Mouse (Mus musculus): ENCODE measurements around the gene Wdr73. TPM values are rescaled to one million over a fixed set of nuclear protein-coding genes. Genes with fewer than 3 reads are reported as not detected.

The Wdr73 gene
- polyA plus RNA-seq, 1 experiment from 2014 or later = 29.8 TPM

- Histone ChIP-seq H3K9ac (ENCODE audit: low read depth, low read length) (0 out of 2 replicates have a peak overlapping the region, but pooled peaks have one; percentile 15), H3K4me1 (replicated peaks; ENCODE audit: insufficient read depth, low read length) (peaks cover 11% of the 10 kb centered on the region), H3K27me3 (ENCODE audit: insufficient read depth, low read length) (no peaks in the 10 kb centered on the region), H3K4me3 (replicated peaks; ENCODE audit: low read depth, low read length) (no peak overlapping the region), H3K9me3 (replicated peaks; ENCODE audit: low read length) (no peaks in the 10 kb centered on the region), H3K36me3 (ENCODE audit: insufficient read depth, low read length) (peaks cover 32% of the 10 kb centered on the region), H3K4me2 (ENCODE audit: low read length) (no peak overlapping the region), H3K27ac (peak overlapping the region; percentile 77)
- DNase-seq (ENCODE audit: low spot score) (peak; percentile 92), ATAC-seq (replicated peaks; ENCODE audit: low FRiP score, low read depth) (peak; percentile 62)
- WGBS = 44% methylated on average over 9 of the region's 9 CpGs
- TF ChIP-seq CTCF (IDR thresholded peaks at IDR 0.05; ENCODE audit: low read depth) = no peak
Measured at GRCm38 (mm10) chr7:80889021-80889511, 12.0 kb downstream of the Wdr73 start.

- Histone ChIP-seq H3K4me2 (ENCODE audit: low read length) (no peak overlapping the region), H3K4me3 (replicated peaks; ENCODE audit: low read depth, low read length) (no peak overlapping the region), H3K27ac (peak overlapping the region; percentile 70), H3K9ac (ENCODE audit: low read depth, low read length) (no peak overlapping the region), H3K27me3 (ENCODE audit: insufficient read depth, low read length) (no peaks in the 10 kb centered on the region), H3K36me3 (ENCODE audit: insufficient read depth, low read length) (peaks cover 28% of the 10 kb centered on the region), H3K9me3 (replicated peaks; ENCODE audit: low read length) (no peaks in the 10 kb centered on the region), H3K4me1 (replicated peaks; ENCODE audit: insufficient read depth, low read length) (peaks cover 11% of the 10 kb centered on the region)
- DNase-seq (ENCODE audit: low spot score) (no peak), ATAC-seq (replicated peaks; ENCODE audit: low FRiP score, low read depth) (no peak)
- TF ChIP-seq CTCF (IDR thresholded peaks at IDR 0.05; ENCODE audit: low read depth) = no peak; the same call in 1 of the 2 replicates
- WGBS = 76% methylated on average over 7 of the region's 7 CpGs
Measured at GRCm38 (mm10) chr7:80888595-80888994, 12.5 kb downstream of the Wdr73 start.

- Histone ChIP-seq H3K4me2 (ENCODE audit: low read length) (no peak overlapping the region), H3K27me3 (ENCODE audit: insufficient read depth, low read length) (no peaks in the 10 kb centered on the region), H3K9ac (ENCODE audit: low read depth, low read length) (no peak overlapping the region), H3K4me3 (replicated peaks; ENCODE audit: low read depth, low read length) (no peak overlapping the region), H3K9me3 (replicated peaks; ENCODE audit: low read length) (no peaks in the 10 kb centered on the region), H3K27ac (no peak overlapping the region), H3K36me3 (ENCODE audit: insufficient read depth, low read length) (peaks cover 2% of the 10 kb centered on the region; the same call in 1 of the 2 replicates), H3K4me1 (replicated peaks; ENCODE audit: insufficient read depth, low read length) (peaks cover 11% of the 10 kb centered on the region)
- peak; percentile 72 for TF ChIP-seq CTCF (IDR thresholded peaks at IDR 0.05; ENCODE audit: low read depth)
- ATAC-seq (replicated peaks; ENCODE audit: low FRiP score, low read depth) = no peak
- DNase-seq (ENCODE audit: low spot score) = no peak
- WGBS = 32% methylated on average over 1 of the region's 1 CpGs
Measured at GRCm38 (mm10) chr7:80885666-80886065, 15.4 kb downstream of the Wdr73 start.

- TF ChIP-seq CTCF (IDR thresholded peaks at IDR 0.05; ENCODE audit: low read depth) = peak; percentile 77
- Histone ChIP-seq H3K4me3 (replicated peaks; ENCODE audit: low read depth, low read length) (no peak overlapping the region), H3K9ac (ENCODE audit: low read depth, low read length) (no peak overlapping the region), H3K27ac (no peak overlapping the region), H3K27me3 (ENCODE audit: insufficient read depth, low read length) (no peaks in the 10 kb centered on the region), H3K9me3 (replicated peaks; ENCODE audit: low read length) (no peaks in the 10 kb centered on the region), H3K36me3 (ENCODE audit: insufficient read depth, low read length) (no peaks in the 10 kb centered on the region), H3K4me1 (replicated peaks; ENCODE audit: insufficient read depth, low read length) (no peaks in the 10 kb centered on the region), H3K4me2 (ENCODE audit: low read length) (peak overlapping the region; percentile 43)
- peak; percentile 89 for ATAC-seq (replicated peaks; ENCODE audit: low FRiP score, low read depth)
- peak; percentile 92 for DNase-seq (ENCODE audit: low spot score)
- WGBS = 21% methylated on average over 14 of the region's 14 CpGs
Measured at GRCm38 (mm10) chr7:80882830-80883505, 18.1 kb downstream of the Wdr73 start.

- ATAC-seq (replicated peaks; ENCODE audit: low FRiP score, low read depth) (no peak), DNase-seq (ENCODE audit: low spot score) (no peak)
- 58% methylated on average over 37 of the region's 37 CpGs for WGBS
- peak; percentile 23; the same call in 1 of the 2 replicates for TF ChIP-seq CTCF (IDR thresholded peaks at IDR 0.05; ENCODE audit: low read depth)
- no peak overlapping the region for H3K4me2 ChIP-seq (ENCODE audit: low read length)
- H3K27me3 ChIP-seq (ENCODE audit: insufficient read depth, low read length) = no peaks in the 10 kb centered on the region
- no peaks in the 10 kb centered on the region for H3K9me3 ChIP-seq (replicated peaks; ENCODE audit: low read length)
- H3K36me3 ChIP-seq (ENCODE audit: insufficient read depth, low read length) = peaks cover 39% of the 10 kb centered on the region
- H3K27ac ChIP-seq = no peak overlapping the region
- H3K9ac ChIP-seq (ENCODE audit: low read depth, low read length) = no peak overlapping the region
- H3K4me3 ChIP-seq (replicated peaks; ENCODE audit: low read depth, low read length) = no peak overlapping the region
- H3K4me1 ChIP-seq (replicated peaks; ENCODE audit: insufficient read depth, low read length) = no peaks in the 10 kb centered on the region
Measured at GRCm38 (mm10) chr7:80875727-80876126, 25.3 kb downstream of the Wdr73 start.

- peak; percentile 38; the same call in 1 of the 2 replicates for TF ChIP-seq CTCF (IDR thresholded peaks at IDR 0.05; ENCODE audit: low read depth)
- ATAC-seq (replicated peaks; ENCODE audit: low FRiP score, low read depth) (no peak), DNase-seq (ENCODE audit: low spot score) (no peak)
- H3K36me3 ChIP-seq (ENCODE audit: insufficient read depth, low read length) = peaks cover 53% of the 10 kb centered on the region
- no peak overlapping the region for H3K9ac ChIP-seq (ENCODE audit: low read depth, low read length)
- H3K9me3 ChIP-seq (replicated peaks; ENCODE audit: low read length) = no peaks in the 10 kb centered on the region
- no peaks in the 10 kb centered on the region for H3K4me1 ChIP-seq (replicated peaks; ENCODE audit: insufficient read depth, low read length)
- no peak overlapping the region for H3K4me3 ChIP-seq (replicated peaks; ENCODE audit: low read depth, low read length)
- H3K27me3 ChIP-seq (ENCODE audit: insufficient read depth, low read length) = no peaks in the 10 kb centered on the region
- 97% methylated on average over 2 of the region's 2 CpGs for WGBS
- H3K27ac ChIP-seq = no peak overlapping the region
- H3K4me2 ChIP-seq (ENCODE audit: low read length) = no peak overlapping the region
Measured at GRCm38 (mm10) chr7:80873631-80874030, 27.4 kb downstream of the Wdr73 start.

All from kidney, postnatal 0 days (tissue).